Mouse (Mus musculus) hindbrain, embryonic 13.5 days (tissue): ENCODE data around the gene Bmp3. TPM values are rescaled to one million over a fixed set of nuclear protein-coding genes. Genes with fewer than 3 reads are reported as not detected.

Source experiments
- ATAC-seq: fragments of 200-750 bp; cut with Nextera tagmentation; 2 replicates; pipeline ENCODE4 v1.8.0; 2017; ENCODE audit warnings: moderate TSS enrichment; ENCODE audit not compliant: low FRiP score
- H3K27ac ChIP-seq: fragments of 300-500 bp; sonication (generic); 2 replicates; pipeline ENCODE4 v1.5.1; 2015; ENCODE audit warnings: inconsistent platforms, mild to moderate bottlenecking, moderate library complexity
- H3K27me3 ChIP-seq: fragments of 300-500 bp; sonication (generic); 2 replicates; pipeline ENCODE4 v1.6.1; 2015; ENCODE audit warnings: mild to moderate bottlenecking, inconsistent platforms
- H3K36me3 ChIP-seq: fragments of 300-500 bp; sonication (generic); 2 replicates; pipeline ENCODE4 v1.6.1; 2015; ENCODE audit warnings: mild to moderate bottlenecking, inconsistent platforms
- H3K4me1 ChIP-seq: fragments of 300-500 bp; sonication (generic); replicated peaks from 2 replicates; pipeline ENCODE4 v1.6.1; 2015; ENCODE audit warnings: inconsistent platforms
- H3K4me2 ChIP-seq: fragments of 300-500 bp; sonication (generic); 2 replicates; pipeline ENCODE4 v1.6.1; 2015; ENCODE audit warnings: inconsistent platforms, mild to moderate bottlenecking, moderate library complexity
- H3K4me3 ChIP-seq: fragments of 300-500 bp; sonication (generic); 2 replicates; pipeline ENCODE4 v1.5.1; 2015; ENCODE audit warnings: mild to moderate bottlenecking, inconsistent platforms
- H3K9ac ChIP-seq: fragments of 300-500 bp; sonication (generic); 2 replicates; pipeline ENCODE4 v1.6.1; 2015; ENCODE audit warnings: mild to moderate bottlenecking, inconsistent platforms
- H3K9me3 ChIP-seq: fragments of 300-500 bp; sonication (generic); 2 replicates; pipeline ENCODE4 v1.6.1; 2016; ENCODE audit warnings: inconsistent platforms
- WGBS: fragments of 180-500 bp; shearing (Covaris S2); methylation state at CpG from one replicate; pipeline ENCODE4 v1.1.7; 2015; 5-methylcytosine and 5-hydroxymethylcytosine counted together
- polyA plus RNA-seq: library from polyadenylated mRNA; unstranded; fragments of >200 nt; fragmentation: Nextera tagmentation; extraction: Ambion mirVana; gene quantifications from 2 replicates; pipeline ENCODE4 v1.2.1, GENCODE M21; 2015

Gene Bmp3
- polyA plus RNA-seq, 1 experiment from 2014 or later, result 1.6 TPM

- Histone ChIP-seq H3K4me3 (no peak overlapping the region), H3K36me3 (no peaks in the 10 kb centered on the region), H3K27ac (no peak overlapping the region), H3K27me3 (no peaks in the 10 kb centered on the region), H3K9ac (no peak overlapping the region), H3K9me3 (no peaks in the 10 kb centered on the region), H3K4me1 (no peaks in the 10 kb centered on the region), H3K4me2 (no peak overlapping the region)
- no peak for ATAC-seq
- WGBS, result 72% methylated on average over 1 of the region's 1 CpGs
Measured at GRCm38 (mm10) chr5:98921608-98922007, 67.4 kb downstream of the Bmp3 start.

- Histone ChIP-seq H3K4me3 (no peak overlapping the region), H3K27me3 (no peaks in the 10 kb centered on the region), H3K9me3 (no peaks in the 10 kb centered on the region), H3K4me1 (no peaks in the 10 kb centered on the region), H3K36me3 (no peaks in the 10 kb centered on the region), H3K4me2 (no peak overlapping the region), H3K27ac (no peak overlapping the region), H3K9ac (no peak overlapping the region)
- no peak for ATAC-seq
- WGBS, result 93% methylated on average over 3 of the region's 3 CpGs
Measured at GRCm38 (mm10) chr5:98922921-98923320, 68.7 kb downstream of the Bmp3 start.

Other genes starting within 250 kb of the Bmp3 start
- 1.1 and 1.3 TPM in 2 replicates for gene Prkg2, start 182.9 kb downstream of the Bmp3 start, polyA plus RNA-seq